Mouse (Mus musculus) adrenal gland, adult 2 months (tissue): Measurements from ENCODE around the gene Cdk11b. TPM values are rescaled to one million over a fixed set of nuclear protein-coding genes. Genes with fewer than 3 reads are reported as not detected.

Source experiments
- DNase-seq: peaks from one replicate; pipeline ENCODE4 v3.0.0; 2021
- long read RNA-seq: library from polyadenylated mRNA; stranded (forward); transcript quantifications from one replicate; pipeline ENCODE4 v2.0.0, GENCODE M21; 2021
- polyA plus RNA-seq: library from polyadenylated mRNA; depleted of rRNA; stranded (reverse); fragments of >200 nt; gene quantifications from 2 replicates; pipeline ENCODE4 v1.2.3, GENCODE M21; 2012; rRNA removed
- total RNA-seq, 2 experiments: library from RNA; stranded (reverse); gene quantifications; 2 replicates each; pipeline ENCODE4 v1.2.3; 2021

Gene Cdk11b
- total RNA-seq (10 to 100 TPM; 41.6 to 46.7 TPM), polyA plus RNA-seq (11.9 and 18.9 TPM in 2 replicates)
- long read RNA-seq, transcript Cdk11b-201 (20 exons, 2,595 nt): major isoform, 19 of 46 reads
- long read RNA-seq, partial matches to known transcripts: 6 of 46 reads
- long read RNA-seq, other reads (novel, unspliced or antisense): 20 of 46 reads

- DNase-seq: peak; percentile 96
Measured at GRCm38 (mm10) chr4:155624338-155625291, at the start of gene Cdk11b. Cdk11b (plus strand) TSS chr4:155624854.

GRCm38 (mm10) chr4:155574931-155575330 is 49.7 kb upstream of the Cdk11b start:
- no peak for DNase-seq

GRCm38 (mm10) chr4:155575521-155575920 is 49.1 kb upstream of the Cdk11b start:
- no peak for DNase-seq

GRCm38 (mm10) chr4:155577132-155577531 is 47.5 kb upstream of the Cdk11b start:
- DNase-seq: peak; percentile 86

GRCm38 (mm10) chr4:155577741-155578140 is 46.9 kb upstream of the Cdk11b start:
- peak; percentile 30 for DNase-seq

GRCm38 (mm10) chr4:155578336-155579125 is 46.1 kb upstream of the Cdk11b start:
- peak; percentile 96 for DNase-seq

- DNase-seq: no peak
Measured at GRCm38 (mm10) chr4:155580420-155580819, 44.2 kb upstream of the Cdk11b start.

- DNase-seq: peak; percentile 89
Measured at GRCm38 (mm10) chr4:155582279-155582905, 42.3 kb upstream of the Cdk11b start.

- DNase-seq: no peak
Measured at GRCm38 (mm10) chr4:155589356-155589755, 35.3 kb upstream of the Cdk11b start.

GRCm38 (mm10) chr4:155591012-155591719 is 33.5 kb upstream of the Cdk11b start:
- DNase-seq: peak; percentile 64

- no peak for DNase-seq
Measured at GRCm38 (mm10) chr4:155593780-155594179, 30.9 kb upstream of the Cdk11b start.

- DNase-seq: no peak
Measured at GRCm38 (mm10) chr4:155595777-155596176, 28.9 kb upstream of the Cdk11b start.

GRCm38 (mm10) chr4:155596606-155597005 is 28.0 kb upstream of the Cdk11b start:
- no peak for DNase-seq

- no peak for DNase-seq
Measured at GRCm38 (mm10) chr4:155598536-155598935, 26.1 kb upstream of the Cdk11b start.

GRCm38 (mm10) chr4:155599901-155600825 is 24.5 kb upstream of the Cdk11b start:
- DNase-seq: peak; percentile 76

- peak; percentile 95 for DNase-seq
Measured at GRCm38 (mm10) chr4:155601091-155601996, 23.3 kb upstream of the Cdk11b start, which contains the start of gene Slc35e2. Slc35e2 (plus strand) TSS chr4:155601416.

- DNase-seq: no peak
Measured at GRCm38 (mm10) chr4:155601997-155602456, 22.6 kb upstream of the Cdk11b start.

GRCm38 (mm10) chr4:155602753-155603152 is 21.9 kb upstream of the Cdk11b start:
- DNase-seq: no peak

GRCm38 (mm10) chr4:155603801-155604200 is 20.9 kb upstream of the Cdk11b start:
- DNase-seq: no peak
